Mouse (Mus musculus): ENCODE measurements at regions not wholly inside any gene's neighbourhood (a gene's known extent, or its start where the extent isn't known, plus 50 kb on each side); places are given as distances from the start of the nearest gene placed in this dataset.

DNA sequence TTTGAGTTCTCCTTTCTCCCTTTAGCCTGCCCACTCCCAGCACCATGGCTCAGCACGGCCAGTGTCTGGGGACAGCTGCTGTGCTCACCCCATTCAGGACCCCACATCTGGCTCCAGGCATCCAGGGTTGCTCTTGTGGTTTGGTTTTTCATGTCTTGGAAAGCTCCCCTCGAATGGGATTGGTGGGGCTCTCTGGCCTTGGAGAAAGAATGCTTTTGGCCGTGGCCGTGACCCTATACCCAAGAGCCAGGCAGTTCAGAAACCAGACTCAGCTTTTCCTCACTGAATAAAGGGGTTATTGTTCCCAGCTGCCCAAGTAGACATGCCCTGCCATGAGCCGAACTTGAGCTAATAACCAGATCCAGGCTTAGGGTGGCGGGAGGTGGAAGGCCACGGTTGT lies 691.8 kb upstream of the 3110018I06Rik start:
- TF ChIP-seq POLR2A (IDR thresholded peaks at IDR 0.05; ENCODE audit: control insufficient read depth in 1 of 2, insufficient read depth in 1 of 2, low read depth in 1 of 2, low read length in 2 of 2, poor library complexity in 1 of 2) (no peak), USF1 (IDR thresholded peaks at IDR 0.05; ENCODE audit: low read depth, low read length) (no peak), MAX (IDR thresholded peaks at IDR 0.05; ENCODE audit: low read length) (no peak), EP300 (IDR thresholded peaks at IDR 0.05; ENCODE audit: low read depth in 1 of 2, low read length in 2 of 2) (no peak), GATA1 (IDR thresholded peaks at IDR 0.05; ENCODE audit: low read depth, low read length) (no peak), MXI1 (IDR thresholded peaks at IDR 0.05; ENCODE audit: low read depth, low read length) (no peak), POLR2AphosphoS5 (IDR thresholded peaks at IDR 0.05; ENCODE audit: borderline replicate concordance, low read depth, low read length) (no peak), TAL1 (IDR thresholded peaks at IDR 0.05; ENCODE audit: low read length) (no peak), ZKSCAN1 (IDR thresholded peaks at IDR 0.05; ENCODE audit: low read depth, low read length) (no peak), CTCF (IDR thresholded peaks at IDR 0.05 in 2 of 3, conservative IDR thresholded peaks at IDR 0.05 in 1 of 3; ENCODE audit: control insufficient read depth in 1 of 3, insufficient read depth in 1 of 3, low read depth in 2 of 3, low read length in 3 of 3, poor library complexity in 1 of 3, severe bottlenecking in 1 of 3) (no peak), NELFE (IDR thresholded peaks at IDR 0.05; ENCODE audit: low read depth, low read length) (no peak), POLR2AphosphoS2 (IDR thresholded peaks at IDR 0.05; ENCODE audit: low read length) (no peak), MAFK (IDR thresholded peaks at IDR 0.05; ENCODE audit: borderline replicate concordance, low read depth, low read length) (no peak), SIN3A (IDR thresholded peaks at IDR 0.05; ENCODE audit: low read length) (no peak)
